Mouse (Mus musculus) E14TG2a.4 (cell line): ENCODE measurements around the gene Ctnnb1.

ENCODE experiments used
- CTCF ChIP-seq: conservative IDR thresholded peaks from 2 replicates; pipeline ENCODE4 v1.5.1; 2014; ENCODE audit warnings: low read length
- NANOG ChIP-seq: IDR thresholded peaks from 2 replicates; pipeline ENCODE4 v1.6.1; 2014; ENCODE audit warnings: borderline replicate concordance, low read length, mixed read lengths
- POU5F1 ChIP-seq: IDR thresholded peaks from 2 replicates; pipeline ENCODE4 v1.6.1; 2014; ENCODE audit warnings: low read length, borderline replicate concordance

GRCm38 (mm10) chr9:120894376-120894775 is 34.6 kb upstream of the Ctnnb1 start:
- TF ChIP-seq CTCF (no peak), POU5F1 (no peak), NANOG (no peak)
